Mouse (Mus musculus) stomach, postnatal 0 days (tissue): ENCODE results near the gene Trnau1ap. TPM values are rescaled to one million over a fixed set of nuclear protein-coding genes. Genes with fewer than 3 reads are reported as not detected.

Experiments used
- ATAC-seq: fragments of 200-750 bp; cut with Nextera tagmentation; 2 replicates; pipeline ENCODE4 v1.8.0; 2017; ENCODE audit not compliant: low FRiP score, low TSS enrichment
- DNase-seq: peaks from one replicate; pipeline ENCODE4 v3.0.0-alpha.2; 2016; ENCODE audit warnings: low spot score
- H3K27ac ChIP-seq: fragments of 300-500 bp; sonication (generic); replicated peaks from 2 replicates; pipeline ENCODE4 v1.5.1; 2014; ENCODE audit warnings: mild to moderate bottlenecking, control low read depth
- H3K27me3 ChIP-seq: fragments of 300-500 bp; sonication (generic); 2 replicates; pipeline ENCODE4 v1.6.1; 2014; ENCODE audit warnings: low read length; ENCODE audit not compliant: control insufficient read depth, insufficient read depth
- H3K36me3 ChIP-seq: fragments of 300-500 bp; sonication (generic); 2 replicates; pipeline ENCODE4 v1.6.1; 2014; ENCODE audit warnings: low read length, mixed read lengths; ENCODE audit not compliant: control insufficient read depth, insufficient read depth
- H3K4me1 ChIP-seq: fragments of 300-500 bp; sonication (generic); replicated peaks from 2 replicates; pipeline ENCODE4 v1.6.1; 2014; ENCODE audit warnings: antibody characterized with exemption; ENCODE audit not compliant: control insufficient read depth, insufficient read depth
- H3K4me2 ChIP-seq: fragments of 300-500 bp; sonication (generic); replicated peaks from 2 replicates; pipeline ENCODE4 v1.6.1; 2014; ENCODE audit warnings: low read depth, mild to moderate bottlenecking, control low read depth, moderate library complexity
- H3K4me3 ChIP-seq: fragments of 300-500 bp; sonication (generic); 2 replicates; pipeline ENCODE4 v1.5.1; 2014; ENCODE audit warnings: low read depth, low read length, control low read depth
- H3K9ac ChIP-seq: fragments of 300-500 bp; sonication (generic); 2 replicates; pipeline ENCODE4 v1.6.1; 2014; ENCODE audit warnings: mild to moderate bottlenecking, low read length, control low read depth, mixed read lengths
- H3K9me3 ChIP-seq: fragments of 300-500 bp; sonication (generic); 2 replicates; pipeline ENCODE4 v1.6.1; 2016; ENCODE audit warnings: low read length; ENCODE audit not compliant: control insufficient read depth
- CTCF ChIP-seq: IDR thresholded peaks from 2 replicates; pipeline ENCODE4 v1.5.1; 2016; ENCODE audit warnings: antibody characterized with exemption, low read depth, mild to moderate bottlenecking, moderate library complexity
- EP300 ChIP-seq: optimal IDR thresholded peaks from 2 replicates; pipeline ENCODE3; 2016; ENCODE audit warnings: antibody characterized with exemption
- WGBS: fragments of 180-500 bp; shearing (Covaris S2); extraction: QIAGEN DNeasy Blood & Tissue Kit; methylation state at CpG from one replicate; pipeline ENCODE4 v1.1.7; 2014; 5-methylcytosine and 5-hydroxymethylcytosine counted together
- polyA plus RNA-seq: library from polyadenylated mRNA; unstranded; fragments of >200 nt; fragmentation: Nextera tagmentation; extraction: Ambion mirVana; gene quantifications from 2 replicates; pipeline ENCODE4 v1.2.1, GENCODE M21; 2015

Gene Trnau1ap
- polyA plus RNA-seq, 1 experiment from 2014 or later, result 45.7 TPM

DNA sequence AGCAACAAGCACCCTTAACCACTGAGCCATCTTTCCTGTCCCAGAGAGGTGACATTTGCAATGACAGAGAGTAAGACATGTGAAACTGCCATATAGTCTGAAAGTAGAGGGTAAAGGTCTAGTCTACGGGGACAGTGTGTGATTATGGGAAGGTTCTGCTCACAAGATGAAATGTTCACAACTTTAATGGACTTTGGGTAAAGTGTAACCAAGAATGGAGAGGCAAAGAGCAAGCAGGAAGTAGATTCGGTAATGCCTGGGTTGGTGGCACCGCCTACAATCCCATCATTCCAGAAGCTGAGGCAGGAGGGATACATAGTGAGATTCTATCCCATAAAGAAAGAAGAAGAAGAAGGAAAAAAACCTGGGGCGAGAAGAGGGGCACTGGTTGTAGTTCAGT, 16.9 kb upstream of the Trnau1ap start:
- H3K4me1 ChIP-seq, result no peaks in the 10 kb centered on the region
- no peaks in the 10 kb centered on the region for H3K9me3 ChIP-seq
- H3K27ac ChIP-seq, result no peak overlapping the region
- ATAC-seq (no peak), DNase-seq (no peak)
- H3K9ac ChIP-seq, result no peak overlapping the region
- no peak overlapping the region for H3K4me3 ChIP-seq
- no peak overlapping the region for H3K4me2 ChIP-seq
- TF ChIP-seq CTCF, result no peak
- TF ChIP-seq EP300, result no peak
- no peaks in the 10 kb centered on the region for H3K27me3 ChIP-seq
- no peaks in the 10 kb centered on the region for H3K36me3 ChIP-seq
- WGBS, result 66% methylated on average over 4 of the region's 4 CpGs

DNA sequence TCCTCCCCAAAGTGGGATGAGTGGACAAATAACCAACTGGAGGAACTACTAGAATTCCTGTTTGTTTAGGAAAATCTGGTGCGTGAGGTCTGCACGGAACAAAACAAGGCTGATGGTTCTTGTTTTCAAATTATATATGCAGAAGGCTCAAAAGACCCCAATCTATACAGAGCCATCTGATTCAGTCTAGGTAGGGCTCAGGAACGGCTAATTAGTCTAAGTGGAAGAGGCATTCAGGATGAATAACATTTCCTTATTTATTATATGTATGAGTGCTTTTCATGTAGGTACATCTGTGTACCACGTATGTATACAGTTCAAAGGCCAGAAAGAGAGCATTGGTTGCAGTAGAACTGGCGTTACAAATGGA, 16.5 kb upstream of the Trnau1ap start:
- WGBS, result 42% methylated on average over 5 of the region's 5 CpGs
- H3K27me3 ChIP-seq, result no peaks in the 10 kb centered on the region
- H3K36me3 ChIP-seq, result no peaks in the 10 kb centered on the region
- ATAC-seq (no peak), DNase-seq (no peak)
- no peaks in the 10 kb centered on the region for H3K9me3 ChIP-seq
- H3K4me1 ChIP-seq, result no peaks in the 10 kb centered on the region
- peak overlapping the region; percentile 99; the same call in 1 of the 2 replicates for H3K4me2 ChIP-seq
- TF ChIP-seq EP300, result no peak
- no peak for TF ChIP-seq CTCF
- peak overlapping the region; percentile 80; the same call in 1 of the 2 replicates for H3K9ac ChIP-seq
- peak overlapping the region; percentile 75 for H3K4me3 ChIP-seq
- H3K27ac ChIP-seq, result no peak overlapping the region; the same call in 1 of the 2 replicates

DNA sequence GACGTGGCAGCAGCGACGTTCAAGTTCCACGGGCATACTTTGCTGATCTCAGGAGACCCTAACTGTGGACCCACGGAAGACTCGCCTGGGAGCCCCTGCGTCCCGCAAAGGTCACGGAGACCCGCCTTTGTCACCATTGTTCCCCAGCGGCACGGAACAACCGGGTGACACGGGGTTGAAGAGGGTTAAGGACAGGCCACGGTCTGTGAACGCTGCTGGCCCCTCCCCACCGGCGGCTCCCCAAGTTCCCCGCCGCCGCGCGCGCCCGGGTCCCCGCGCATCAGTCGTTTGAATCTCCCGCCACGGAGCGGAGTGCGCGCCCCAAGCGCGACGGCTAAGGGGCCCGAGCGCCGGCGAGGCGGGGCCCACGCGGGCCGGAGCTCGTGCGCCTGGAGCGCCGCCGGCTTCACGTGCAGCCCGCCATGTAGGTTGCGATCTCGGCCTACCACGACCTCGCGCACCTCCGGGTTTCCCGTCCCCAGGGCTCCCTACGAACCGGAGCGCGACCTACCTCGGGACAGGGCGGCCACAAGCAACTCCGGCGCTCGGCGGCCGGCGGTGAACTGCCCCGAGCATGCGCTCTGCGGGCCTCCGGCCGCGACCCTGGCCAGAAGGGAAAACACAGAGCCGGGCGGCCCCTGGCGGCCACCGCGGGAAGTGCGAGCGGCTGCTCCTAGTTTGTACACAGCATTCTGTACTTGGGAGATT, 16.0 kb upstream of the Trnau1ap start:
- TF ChIP-seq EP300 (no peak), CTCF (peak; percentile 97)
- H3K27ac ChIP-seq, result peak overlapping the region; percentile 58
- H3K27me3 ChIP-seq, result no peaks in the 10 kb centered on the region
- H3K4me2 ChIP-seq, result peak overlapping the region; percentile 99
- DNase-seq (peak; percentile 95), ATAC-seq (peak; percentile 83)
- no peaks in the 10 kb centered on the region for H3K4me1 ChIP-seq
- no peaks in the 10 kb centered on the region for H3K36me3 ChIP-seq
- H3K9ac ChIP-seq, result peak overlapping the region; percentile 80
- H3K4me3 ChIP-seq, result peak overlapping the region; percentile 75
- no peaks in the 10 kb centered on the region for H3K9me3 ChIP-seq
- under 1% methylated on average over 79 of the region's 83 CpGs for WGBS

DNA sequence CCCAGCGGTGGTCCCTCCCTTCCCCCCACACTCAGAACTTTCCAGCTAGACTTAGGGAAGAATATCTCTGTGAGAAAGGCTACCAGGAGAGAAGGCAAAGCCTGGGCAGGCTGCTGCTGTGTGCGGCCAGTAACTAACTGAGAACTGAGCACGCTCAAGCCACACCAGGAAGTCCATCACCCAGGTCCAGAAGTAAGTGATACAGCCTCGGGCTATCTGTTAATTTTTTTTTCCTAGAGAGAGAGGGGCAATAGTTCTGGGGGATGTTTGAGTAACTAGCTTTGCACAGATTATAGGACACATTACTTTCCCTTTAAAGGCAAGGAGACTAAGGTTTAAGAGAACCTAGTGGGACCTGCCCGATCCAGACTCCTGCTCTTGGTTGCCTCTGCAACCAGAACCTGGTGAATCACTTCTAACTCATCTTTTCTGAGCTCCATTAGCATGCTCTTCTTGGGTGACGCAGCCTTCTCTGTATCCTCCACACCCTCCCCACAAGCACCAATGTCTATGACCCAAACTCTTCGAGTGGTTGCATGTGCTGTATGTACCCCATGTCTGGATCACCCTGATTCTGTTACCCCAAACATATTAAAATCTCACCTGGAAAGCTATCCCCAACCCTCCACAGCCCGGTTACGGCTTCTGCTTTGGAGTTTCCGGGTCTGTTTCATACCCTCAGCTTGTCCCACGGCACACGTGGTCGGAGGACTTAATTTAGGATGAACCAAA, 15.2 kb upstream of the Trnau1ap start:
- H3K4me1 ChIP-seq, result no peaks in the 10 kb centered on the region
- peaks cover 2% of the 10 kb centered on the region; the same call in 1 of the 2 replicates for H3K36me3 ChIP-seq
- no peaks in the 10 kb centered on the region for H3K27me3 ChIP-seq
- DNase-seq (no peak), ATAC-seq (peak; percentile 17; the same call in 1 of the 2 replicates)
- 6% methylated on average over 13 of the region's 13 CpGs for WGBS
- peak overlapping the region; percentile 99 for H3K4me2 ChIP-seq
- H3K9ac ChIP-seq, result peak overlapping the region; percentile 80
- TF ChIP-seq CTCF (no peak), EP300 (no peak)
- peak overlapping the region; percentile 75 for H3K4me3 ChIP-seq
- no peaks in the 10 kb centered on the region for H3K9me3 ChIP-seq
- H3K27ac ChIP-seq, result no peak overlapping the region

DNA sequence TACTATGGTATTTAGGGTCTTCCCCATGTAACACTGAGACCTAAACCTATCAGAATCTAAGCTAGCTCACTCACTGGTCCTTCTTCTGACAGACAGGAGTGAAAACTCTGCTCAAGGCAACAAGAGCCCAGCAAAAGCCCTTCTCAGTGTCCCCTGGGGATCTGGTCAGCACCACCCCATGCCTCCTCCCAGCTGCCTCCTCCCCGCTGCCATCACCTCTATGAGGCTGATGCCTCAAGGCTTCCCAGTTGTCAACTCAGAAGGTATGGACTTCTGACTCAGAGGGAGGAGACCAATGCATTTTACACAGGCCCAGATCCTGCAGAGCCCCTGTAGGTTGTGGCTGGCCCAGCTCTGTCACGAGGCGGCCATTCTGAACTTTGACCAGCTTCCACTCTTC, 12.1 kb upstream of the Trnau1ap start:
- Histone ChIP-seq H3K36me3 (peaks cover 4% of the 10 kb centered on the region; the same call in 1 of the 2 replicates), H3K4me2 (no peak overlapping the region), H3K9ac (0 out of 2 replicates have a peak overlapping the region, but pooled peaks have one; percentile 18), H3K4me3 (no peak overlapping the region), H3K27ac (no peak overlapping the region), H3K27me3 (no peaks in the 10 kb centered on the region), H3K4me1 (no peaks in the 10 kb centered on the region), H3K9me3 (no peaks in the 10 kb centered on the region)
- TF ChIP-seq EP300, result no peak
- TF ChIP-seq CTCF, result no peak
- no peak for DNase-seq
- no peak for ATAC-seq
- 72% methylated on average over 3 of the region's 3 CpGs for WGBS

DNA sequence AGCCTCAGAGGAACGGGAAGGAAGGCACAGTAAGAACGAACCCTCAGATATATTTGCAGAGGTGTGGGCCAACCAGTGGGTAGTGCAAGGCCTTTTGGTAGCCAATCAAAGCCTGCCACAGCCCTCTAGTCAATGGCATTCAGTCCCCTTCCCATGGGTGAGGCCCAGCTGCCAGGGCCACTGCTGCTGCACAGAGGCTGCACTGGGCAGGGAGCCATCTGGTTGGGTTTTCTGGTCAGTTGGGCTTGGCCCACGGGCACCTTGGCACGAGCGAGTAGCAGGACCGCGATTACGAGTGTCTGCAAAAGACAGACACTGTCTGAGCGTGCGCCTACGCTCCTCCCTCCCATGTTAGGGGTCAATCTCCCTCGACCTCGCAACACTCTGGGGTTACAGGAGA, 9.6 kb upstream of the Trnau1ap start:
- H3K27ac ChIP-seq, result no peak overlapping the region
- peaks cover 9% of the 10 kb centered on the region for H3K36me3 ChIP-seq
- H3K27me3 ChIP-seq, result no peaks in the 10 kb centered on the region
- H3K4me2 ChIP-seq, result no peak overlapping the region
- DNase-seq (no peak), ATAC-seq (no peak)
- no peak overlapping the region for H3K9ac ChIP-seq
- 91% methylated on average over 13 of the region's 13 CpGs for WGBS
- H3K9me3 ChIP-seq, result no peaks in the 10 kb centered on the region
- H3K4me1 ChIP-seq, result no peaks in the 10 kb centered on the region
- no peak overlapping the region for H3K4me3 ChIP-seq
- TF ChIP-seq CTCF, result no peak
- no peak for TF ChIP-seq EP300
